Mouse (Mus musculus) E14TG2a.4 (cell line): ENCODE measurements at regions not wholly inside any gene's neighbourhood (a gene's known extent, or its start where the extent isn't known, plus 50 kb on each side); places are given as distances from the start of the nearest gene placed in this dataset.

ENCODE experiments used
- H3K27me3 ChIP-seq: 2 replicates; pipeline ENCODE4 v1.6.1; 2014; ENCODE audit warnings: low read length, control low read depth; ENCODE audit not compliant: insufficient read depth
- H3K36me3 ChIP-seq: 2 replicates; pipeline ENCODE4 v1.6.1; 2014; ENCODE audit warnings: low read length, control low read depth; ENCODE audit not compliant: insufficient read depth
- H3K4me1 ChIP-seq: replicated peaks from 2 replicates; pipeline ENCODE4 v1.6.1; 2014; ENCODE audit warnings: low read depth, low read length, control low read depth
- H3K4me3 ChIP-seq: replicated peaks from 2 replicates; pipeline ENCODE4 v1.5.1; 2014; ENCODE audit warnings: mild to moderate bottlenecking, low read length
- H3K9me3 ChIP-seq: 2 replicates; pipeline ENCODE4 v1.6.1; 2014; ENCODE audit warnings: low read length, control low read depth
- CTCF ChIP-seq: conservative IDR thresholded peaks from 2 replicates; pipeline ENCODE4 v1.5.1; 2014; ENCODE audit warnings: low read length
- NANOG ChIP-seq: IDR thresholded peaks from 2 replicates; pipeline ENCODE4 v1.6.1; 2014; ENCODE audit warnings: borderline replicate concordance, low read length, mixed read lengths
- POU5F1 ChIP-seq: IDR thresholded peaks from 2 replicates; pipeline ENCODE4 v1.6.1; 2014; ENCODE audit warnings: low read length, borderline replicate concordance

GRCm38 (mm10) chr2:72855276-72855970 is 124.8 kb downstream of the Sp3 start:
- no peaks in the 10 kb centered on the region for H3K27me3 ChIP-seq
- no peak overlapping the region for H3K4me3 ChIP-seq
- H3K36me3 ChIP-seq: no peaks in the 10 kb centered on the region
- peaks cover 4% of the 10 kb centered on the region; the same call in 1 of the 2 replicates for H3K9me3 ChIP-seq
- no peak for TF ChIP-seq CTCF
- no peak for TF ChIP-seq NANOG
- TF ChIP-seq POU5F1: no peak
- peaks cover 14% of the 10 kb centered on the region for H3K4me1 ChIP-seq

DNA sequence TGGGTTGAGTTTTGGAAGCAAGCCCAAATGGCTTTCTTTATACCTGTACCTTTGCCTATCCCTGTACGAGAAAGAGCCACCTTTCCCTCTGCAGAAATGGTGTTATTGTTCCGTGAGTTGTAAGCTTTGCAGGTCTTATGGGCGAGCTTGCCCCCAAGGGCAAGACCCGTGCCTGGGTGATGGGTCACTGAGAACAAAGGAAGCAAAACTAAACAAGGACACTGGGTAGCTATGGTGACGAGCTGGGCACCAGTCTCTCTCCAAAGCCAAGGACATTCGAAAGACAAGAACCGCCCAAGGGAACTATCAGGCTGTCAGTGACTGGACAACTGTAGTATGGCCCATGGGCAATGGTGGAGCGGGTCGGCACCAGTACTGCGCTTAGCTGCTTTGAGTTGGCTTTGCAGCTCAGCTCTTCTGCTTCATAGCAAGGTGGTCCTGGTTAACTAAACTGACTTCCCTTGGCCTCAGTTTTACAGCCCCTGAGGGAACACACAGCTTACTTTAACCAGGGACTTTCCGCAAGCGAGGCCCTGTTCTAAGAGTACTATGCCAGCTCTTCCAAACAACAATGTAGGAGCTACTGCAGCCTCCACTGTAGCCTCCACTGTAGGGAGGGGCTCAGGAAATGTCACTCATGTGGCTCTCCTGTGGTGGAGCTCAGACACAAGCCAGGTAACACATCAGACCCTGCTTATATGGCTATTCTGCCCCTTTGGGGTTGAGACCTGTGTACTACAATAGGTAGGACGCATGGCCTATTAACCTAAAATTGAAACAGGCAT is 124.1 kb downstream of the Sp3 start:
- TF ChIP-seq POU5F1 (no peak), NANOG (no peak), CTCF (no peak)
- H3K36me3 ChIP-seq: no peaks in the 10 kb centered on the region
- peaks cover 14% of the 10 kb centered on the region for H3K4me1 ChIP-seq
- H3K9me3 ChIP-seq: peaks cover 4% of the 10 kb centered on the region; the same call in 1 of the 2 replicates
- H3K4me3 ChIP-seq: no peak overlapping the region
- H3K27me3 ChIP-seq: no peaks in the 10 kb centered on the region

DNA sequence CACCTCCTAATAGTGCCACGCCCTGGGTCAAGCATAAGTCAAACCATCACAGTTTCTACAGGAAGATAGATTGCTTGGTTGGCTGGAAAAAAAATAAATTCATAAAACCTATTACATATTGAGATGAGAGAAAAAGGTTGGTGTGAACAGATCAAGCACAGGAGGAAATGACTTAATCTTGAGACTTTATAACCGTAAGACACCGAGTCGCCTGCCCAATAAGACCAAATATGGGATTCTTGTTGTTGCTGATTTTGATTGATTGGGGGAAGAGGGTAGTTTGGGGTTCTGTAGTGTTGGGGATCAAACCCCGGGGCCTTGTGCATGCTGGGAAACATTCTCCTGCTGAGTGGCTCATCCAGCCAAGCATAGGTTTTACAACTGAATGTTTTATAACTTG is 122.9 kb downstream of the Sp3 start:
- Histone ChIP-seq H3K27me3 (no peaks in the 10 kb centered on the region), H3K36me3 (no peaks in the 10 kb centered on the region), H3K4me1 (peaks cover 14% of the 10 kb centered on the region), H3K9me3 (peaks cover 4% of the 10 kb centered on the region; the same call in 1 of the 2 replicates), H3K4me3 (no peak overlapping the region)
- no peak for TF ChIP-seq CTCF
- TF ChIP-seq POU5F1: no peak

- no peaks in the 10 kb centered on the region for H3K36me3 ChIP-seq
- H3K4me3 ChIP-seq: no peak overlapping the region
- H3K27me3 ChIP-seq: peaks cover 9% of the 10 kb centered on the region; the same call in 1 of the 2 replicates
- peaks cover 11% of the 10 kb centered on the region for H3K9me3 ChIP-seq
- peaks cover 20% of the 10 kb centered on the region for H3K4me1 ChIP-seq
- TF ChIP-seq NANOG: no peak
- TF ChIP-seq POU5F1: no peak
- TF ChIP-seq CTCF: no peak
These were observed 114.5 kb downstream of the Sp3 start for GRCm38 (mm10) chr2:72865462-72866365.

DNA sequence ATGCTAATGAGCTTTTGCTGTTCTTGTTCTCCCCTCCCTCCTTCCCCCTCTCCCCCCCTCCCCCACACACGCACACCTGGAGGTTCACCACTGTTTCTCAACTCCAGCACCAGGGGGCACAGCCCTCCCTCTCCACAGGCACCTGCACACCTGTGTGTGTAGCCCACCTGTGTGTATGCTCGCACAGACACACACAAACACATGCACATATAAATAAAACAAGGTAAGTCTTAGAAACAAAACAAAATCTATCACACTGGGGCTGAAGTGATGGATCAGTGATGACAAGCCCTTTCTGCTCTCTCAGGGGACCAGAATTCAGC is 113.9 kb downstream of the Sp3 start:
- H3K4me1 ChIP-seq: peaks cover 20% of the 10 kb centered on the region
- no peak overlapping the region for H3K4me3 ChIP-seq
- peaks cover 9% of the 10 kb centered on the region; the same call in 1 of the 2 replicates for H3K27me3 ChIP-seq
- TF ChIP-seq NANOG: no peak
- TF ChIP-seq POU5F1: no peak
- no peak for TF ChIP-seq CTCF
- H3K36me3 ChIP-seq: no peaks in the 10 kb centered on the region
- H3K9me3 ChIP-seq: peaks cover 11% of the 10 kb centered on the region

GRCm38 (mm10) chr2:72868173-72868572 is 112.1 kb downstream of the Sp3 start:
- Histone ChIP-seq H3K4me3 (no peak overlapping the region), H3K36me3 (no peaks in the 10 kb centered on the region), H3K9me3 (peaks cover 11% of the 10 kb centered on the region), H3K27me3 (peaks cover 9% of the 10 kb centered on the region; the same call in 1 of the 2 replicates), H3K4me1 (peaks cover 20% of the 10 kb centered on the region)
- TF ChIP-seq CTCF (no peak), POU5F1 (no peak), NANOG (no peak)

- H3K27me3 ChIP-seq: peaks cover 9% of the 10 kb centered on the region; the same call in 1 of the 2 replicates
- TF ChIP-seq NANOG (no peak), POU5F1 (no peak), CTCF (no peak)
- no peaks in the 10 kb centered on the region for H3K36me3 ChIP-seq
- no peak overlapping the region for H3K4me3 ChIP-seq
- H3K4me1 ChIP-seq: 0 out of 2 replicates have a peak, but pooled peaks cover 3% of the 10 kb centered on the region
- peaks cover 11% of the 10 kb centered on the region for H3K9me3 ChIP-seq
These were observed 108.4 kb downstream of the Sp3 start for GRCm38 (mm10) chr2:72871836-72872235.

- H3K9me3 ChIP-seq: no peaks in the 10 kb centered on the region
- H3K36me3 ChIP-seq: no peaks in the 10 kb centered on the region
- no peaks in the 10 kb centered on the region; the same call in 1 of the 2 replicates for H3K27me3 ChIP-seq
- TF ChIP-seq POU5F1: no peak
- TF ChIP-seq CTCF: no peak
- TF ChIP-seq NANOG: no peak
- 0 out of 2 replicates have a peak, but pooled peaks cover 3% of the 10 kb centered on the region for H3K4me1 ChIP-seq
- no peak overlapping the region for H3K4me3 ChIP-seq
These were observed 106.3 kb downstream of the Sp3 start for GRCm38 (mm10) chr2:72873948-72874347.
